Mouse (Mus musculus) forelimb bud, embryonic 11.5 days (tissue): ENCODE results near the gene Gm20481.
"Not testable (repeated sequence)": the region's sequence is repeated elsewhere in the genome, so short reads cannot be mapped to it uniquely, and the experiment has no call there.

Experiments used
- DNase-seq: peaks from one replicate; pipeline ENCODE4 v3.0.0-alpha.2; 2012; ENCODE audit warnings: low read depth, low spot score

Gm20481 gene

DNA sequence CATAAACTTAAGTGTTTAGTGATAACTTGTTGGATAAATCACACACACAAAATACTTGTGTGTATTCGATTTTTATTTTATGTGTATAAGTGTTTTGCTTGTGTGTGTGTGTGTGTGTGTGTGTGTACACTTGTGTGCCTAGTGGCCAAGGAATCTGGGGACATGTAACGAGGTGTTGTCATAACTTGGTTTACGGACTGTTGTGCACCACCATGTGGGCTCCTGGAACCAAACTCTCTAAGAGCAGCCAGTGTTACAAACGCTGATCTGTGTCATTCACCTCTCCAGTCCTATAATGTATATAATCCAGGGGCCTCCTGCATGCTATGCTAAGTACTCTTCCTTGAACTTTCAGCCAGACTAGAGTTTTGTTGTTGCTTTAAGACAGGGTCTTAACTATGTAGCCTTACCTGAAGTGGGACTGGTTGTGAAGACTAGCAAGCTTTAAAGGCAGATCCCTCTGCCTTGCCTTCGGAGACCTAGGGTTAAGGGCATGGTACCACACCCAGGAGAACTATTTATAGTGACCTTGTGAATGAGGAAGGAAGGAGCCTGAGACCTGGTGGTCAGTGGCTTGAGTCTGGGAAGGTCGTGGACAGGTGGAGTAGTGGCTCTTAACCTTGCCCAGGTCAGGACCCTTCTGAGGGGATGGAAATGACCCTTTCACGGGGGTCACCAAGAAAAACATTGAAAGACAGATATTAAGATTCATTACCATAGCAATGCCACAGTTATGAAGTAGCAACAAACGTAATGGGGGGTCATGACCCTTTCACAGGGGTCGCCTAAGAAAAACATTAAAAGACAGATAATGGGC, 33.5 kb downstream of the Gm20481 start:
- no peak for DNase-seq

- no peak for DNase-seq
Measured at GRCm38 (mm10) chr17:35004075-35004717, 34.5 kb downstream of the Gm20481 start.

- DNase-seq = no peak
Measured at GRCm38 (mm10) chr17:35005158-35005557, 35.4 kb downstream of the Gm20481 start.

GRCm38 (mm10) chr17:35005902-35006301, 36.2 kb downstream of the Gm20481 start:
- not testable (repeated sequence) for DNase-seq

- no peak for DNase-seq
Measured at GRCm38 (mm10) chr17:35007387-35007991, 37.8 kb downstream of the Gm20481 start.

DNA sequence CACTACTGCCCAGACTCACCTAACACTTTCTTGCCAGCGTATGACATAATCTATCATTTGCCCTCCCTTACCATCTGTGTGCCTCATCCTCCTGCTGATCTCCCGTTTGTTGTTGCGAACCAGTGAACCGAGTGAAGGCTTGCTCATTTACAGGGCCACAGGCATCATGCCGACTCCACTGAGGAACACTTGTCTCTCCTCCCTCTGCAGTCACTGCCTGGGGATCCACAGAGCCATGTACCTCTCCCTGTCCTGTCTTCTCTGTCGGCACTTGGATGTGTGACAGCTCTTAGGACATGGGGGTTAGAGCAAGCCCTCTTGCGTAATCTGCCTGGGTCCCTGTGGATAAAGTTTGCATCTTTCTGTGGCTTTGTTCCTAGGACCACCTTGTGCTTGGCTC, 39.9 kb downstream of the Gm20481 start:
- no peak for DNase-seq

GRCm38 (mm10) chr17:35011440-35011839, 41.7 kb downstream of the Gm20481 start:
- DNase-seq = no peak

GRCm38 (mm10) chr17:35012430-35012829, 42.7 kb downstream of the Gm20481 start:
- DNase-seq = no peak

- no peak for DNase-seq
Measured at GRCm38 (mm10) chr17:35013221-35013620, 43.5 kb downstream of the Gm20481 start.

DNA sequence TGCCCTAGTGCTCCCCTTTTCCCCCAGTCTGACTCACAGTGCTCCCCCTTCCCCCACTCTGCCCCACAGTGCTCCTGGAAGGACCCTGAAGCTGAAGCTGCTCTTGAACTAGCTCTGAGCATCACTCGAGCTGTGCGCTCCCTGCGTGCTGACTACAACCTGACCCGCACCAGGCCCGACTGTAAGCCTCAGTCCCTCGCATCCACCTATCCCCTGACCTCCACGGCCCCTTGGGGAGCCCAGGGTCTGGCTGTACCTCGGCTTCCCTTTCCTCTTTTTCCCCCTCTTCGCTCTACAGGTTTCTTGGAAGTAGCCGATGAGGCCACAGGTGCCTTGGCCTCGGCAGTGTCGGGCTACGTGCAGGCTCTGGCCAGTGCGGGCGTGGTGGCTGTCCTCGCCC, 45.6 kb downstream of the Gm20481 start:
- DNase-seq = no peak

- no peak for DNase-seq
Measured at GRCm38 (mm10) chr17:35016376-35016775, 46.7 kb downstream of the Gm20481 start, which contains the start of gene Vwa7. Gene Vwa7, plus strand, starts transcription at chr17:35016579.

GRCm38 (mm10) chr17:35016791-35017705, 47.3 kb downstream of the Gm20481 start:
- DNase-seq = no peak

DNA sequence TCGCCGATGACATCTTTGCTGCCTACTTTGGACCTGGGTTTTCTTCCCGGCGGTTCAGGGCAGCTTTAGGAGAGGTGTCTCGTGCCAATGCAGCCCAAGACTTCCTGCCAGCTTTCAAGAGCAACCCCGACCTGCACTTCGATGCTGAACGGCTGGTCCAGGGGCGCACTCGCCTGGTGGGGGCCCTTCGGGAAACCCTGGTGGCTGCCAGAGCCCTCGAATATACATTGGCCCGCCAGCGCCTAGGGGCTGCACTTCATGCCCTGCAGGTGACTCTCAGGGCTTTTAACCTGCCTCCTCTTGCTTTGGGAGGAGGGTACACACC, 48.0 kb downstream of the Gm20481 start:
- DNase-seq = no peak

DNA sequence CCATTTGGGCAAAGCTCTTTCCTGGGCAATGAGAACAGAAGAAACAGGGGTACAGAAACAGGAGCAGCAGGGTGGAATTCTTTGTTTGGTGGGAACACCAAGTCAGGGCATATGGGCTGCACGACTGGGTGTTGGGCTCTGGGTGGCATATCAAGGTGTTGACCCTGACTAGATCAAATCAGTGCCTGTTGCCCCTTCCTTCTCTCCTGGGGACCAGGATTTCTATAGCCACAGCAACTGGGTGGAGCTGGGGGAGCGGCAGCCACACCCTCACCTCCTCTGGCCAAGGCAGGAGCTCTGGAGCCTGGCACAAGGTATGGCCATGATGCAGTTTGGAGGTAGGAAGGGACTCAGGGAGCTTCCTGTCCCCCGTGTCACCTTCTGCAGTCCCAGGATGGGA, 48.5 kb downstream of the Gm20481 start:
- no peak for DNase-seq

DNA sequence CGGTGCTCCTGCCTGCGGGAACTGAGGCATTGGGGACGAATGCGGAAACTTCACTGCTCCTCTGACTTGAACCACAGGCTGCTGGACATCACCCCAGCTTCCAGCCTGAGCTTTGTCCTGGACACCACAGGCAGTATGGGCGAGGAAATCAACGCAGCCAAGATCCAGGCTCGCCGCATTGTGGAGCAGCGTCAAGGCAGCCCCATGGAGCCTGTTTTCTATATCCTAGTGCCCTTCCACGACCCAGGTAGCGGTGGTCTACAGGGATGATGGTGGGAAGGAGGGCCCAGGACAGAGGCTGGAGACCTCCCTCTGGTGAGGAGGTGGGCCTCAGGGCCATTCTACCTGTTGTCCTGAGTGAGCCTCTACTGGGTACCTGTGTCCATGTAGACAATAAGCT, 50.2 kb downstream of the Gm20481 start:
- no peak for DNase-seq

DNA sequence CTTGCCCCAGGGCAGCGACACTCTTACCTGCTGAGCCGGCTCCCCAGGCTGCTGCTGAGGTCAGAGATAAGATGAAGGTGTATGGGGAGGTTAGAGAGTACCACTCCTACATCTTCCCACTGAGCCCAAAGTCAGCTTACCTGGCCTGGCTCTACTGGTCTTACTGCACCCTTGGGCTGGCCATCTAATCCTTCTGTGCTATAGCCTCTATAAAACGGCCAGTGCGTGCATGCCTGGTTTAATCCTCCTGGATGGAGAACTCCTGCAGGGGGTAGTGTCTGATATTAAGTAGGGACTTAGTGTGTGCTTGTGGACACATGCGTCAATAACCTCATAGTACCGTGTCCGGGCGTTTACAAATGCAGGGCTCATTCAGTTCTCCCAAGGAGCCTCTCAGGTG, 50.8 kb downstream of the Gm20481 start:
- DNase-seq = no peak

DNA sequence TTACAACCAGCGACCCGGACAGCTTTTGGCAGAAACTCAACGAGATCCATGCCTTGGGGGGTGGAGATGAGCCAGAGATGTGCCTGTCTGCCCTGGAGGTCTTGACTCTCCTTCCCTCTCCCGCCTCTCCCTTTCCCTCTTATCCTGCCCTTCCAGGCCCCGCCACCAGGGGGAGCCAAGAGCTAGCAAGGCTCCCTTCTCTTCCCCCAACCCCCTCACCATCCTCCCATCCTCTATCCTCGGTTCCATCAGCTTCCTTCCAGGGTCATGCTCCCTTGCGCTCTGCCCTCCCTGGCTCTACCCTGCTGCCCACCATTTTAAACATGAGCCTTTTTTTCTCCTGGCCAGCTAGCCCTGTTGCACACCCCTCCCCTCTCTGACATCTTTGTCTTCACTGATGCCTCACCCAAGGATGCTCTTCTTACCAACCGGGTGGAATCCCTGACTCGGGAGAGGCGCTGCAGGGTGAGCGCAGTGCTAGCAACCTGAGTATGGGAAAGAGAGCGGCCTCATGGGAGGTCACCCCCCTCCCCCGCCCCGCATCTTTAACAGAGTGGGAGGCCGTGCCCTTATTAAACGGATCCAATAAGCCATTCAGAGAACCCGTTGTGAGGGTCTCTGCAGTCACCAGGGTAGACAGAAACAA, 51.6 kb downstream of the Gm20481 start:
- DNase-seq = peak; percentile 79
